Mouse (Mus musculus): Measurements from ENCODE around the gene Vipr2.
A peak's percentile ranks its signal among the peaks of the same experiment; 100 is the strongest.

The Vipr2 gene

DNA sequence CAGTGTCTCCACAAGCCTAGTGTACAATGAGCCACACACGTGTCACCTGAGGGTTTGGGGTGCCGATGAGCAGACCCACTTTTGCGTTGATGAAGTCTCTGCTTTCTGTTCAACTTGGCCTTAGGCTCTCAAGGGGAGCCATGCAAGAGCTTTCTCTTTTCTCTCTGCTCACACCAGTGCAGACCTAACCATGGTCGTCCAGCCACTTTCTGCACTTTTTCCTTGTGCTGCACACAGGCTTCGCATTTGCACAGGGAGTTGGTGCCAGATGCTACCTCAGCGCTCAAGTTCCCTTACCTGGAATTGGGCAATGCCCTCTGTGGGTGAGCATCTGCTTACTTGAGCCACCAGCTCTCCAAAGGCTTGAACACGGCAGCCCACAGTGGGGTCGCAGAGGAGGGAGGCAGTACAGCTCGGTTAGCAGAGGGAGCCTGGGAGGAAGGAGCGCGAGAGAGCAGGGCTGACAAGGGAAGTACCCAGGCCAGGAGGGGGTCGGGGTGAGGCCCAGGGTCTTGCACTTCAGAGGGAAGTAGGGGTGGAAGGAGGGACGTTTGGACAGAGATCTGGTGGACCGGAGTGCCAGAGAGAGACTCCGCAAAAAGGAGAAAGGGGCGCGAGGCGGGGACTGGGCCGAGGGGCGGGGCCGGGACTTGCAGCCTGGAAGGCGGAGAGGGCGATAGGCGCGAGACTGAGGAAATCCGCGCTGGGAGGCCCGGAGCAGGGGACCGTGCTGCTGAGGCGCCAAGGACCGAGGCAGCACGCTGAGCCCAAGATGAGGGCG is at the start of gene Vipr2:
Vipr2 (plus strand) TSS at position 653 of the 781 bp plus-strand sequence.
- peak; percentile 54 for DNase-seq

DNA sequence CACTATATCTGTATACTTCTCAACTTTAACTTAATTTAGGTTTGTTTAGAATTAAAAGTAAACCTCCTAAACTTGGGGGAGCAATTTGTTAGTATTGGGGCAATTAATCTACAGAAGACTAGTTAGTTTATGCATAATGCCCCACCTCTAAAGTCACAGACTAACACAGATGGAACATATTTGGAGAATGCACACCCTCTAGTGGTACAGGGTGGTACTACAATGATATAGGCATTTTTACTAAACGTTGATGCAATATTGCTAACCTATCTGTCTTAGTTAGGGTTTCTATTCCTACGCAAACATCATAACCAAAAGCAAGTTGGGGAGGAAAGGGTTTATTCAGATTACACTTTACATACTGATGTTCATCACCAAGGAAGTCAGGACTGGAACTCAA is 49.4 kb upstream of the Vipr2 start:
- DNase-seq, result no peak

- no peak for DNase-seq
Observed at GRCm38 (mm10) chr12:116035346-116035745, 42.2 kb upstream of the Vipr2 start.

DNA sequence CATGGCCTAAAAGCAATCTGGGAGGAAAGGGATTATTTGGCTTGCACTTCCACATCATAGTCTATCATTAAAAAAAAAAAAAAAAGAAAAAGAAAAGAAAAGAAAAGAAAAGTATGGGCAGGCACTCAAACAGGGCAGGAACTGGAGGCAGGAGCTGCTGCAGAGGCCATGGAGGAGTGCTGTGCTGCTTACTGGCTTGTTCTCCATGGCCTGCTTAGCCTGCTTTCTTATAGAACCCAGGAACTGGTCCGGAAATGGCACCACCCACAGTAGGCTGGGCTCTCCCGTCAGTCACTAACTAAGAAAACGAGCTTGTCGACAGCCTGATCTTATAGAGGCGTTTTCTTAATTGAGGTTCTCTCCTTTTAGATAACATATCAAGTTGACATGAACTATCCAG is 32.7 kb upstream of the Vipr2 start:
- DNase-seq, result no peak

- DNase-seq, result peak; percentile 97
Observed at GRCm38 (mm10) chr12:116047440-116048377, 29.8 kb upstream of the Vipr2 start, which contains the start of gene Zfp386. Gene Zfp386, plus strand, starts transcription at chr12:116047724.

DNA sequence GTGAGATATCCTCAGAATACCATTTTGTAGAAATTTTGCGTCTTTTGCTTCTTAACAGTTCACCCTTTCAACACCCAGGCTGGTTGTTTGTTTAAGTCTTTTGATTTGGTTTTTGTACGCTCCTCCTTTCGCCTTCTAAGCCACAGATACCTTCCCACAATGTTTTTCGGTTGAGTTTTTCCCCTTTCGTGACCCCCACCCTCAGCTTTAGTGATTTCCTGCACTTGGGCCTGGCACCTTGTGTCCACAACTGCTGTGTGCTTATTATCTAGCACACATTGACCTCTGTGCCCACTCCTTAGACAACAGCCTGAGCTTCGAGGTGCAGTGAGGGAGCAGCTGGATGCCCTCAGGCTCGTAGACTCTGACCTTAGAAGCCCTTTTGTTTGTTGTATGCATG is 28.8 kb upstream of the Vipr2 start:
- no peak for DNase-seq

- DNase-seq, result no peak
Observed at GRCm38 (mm10) chr12:116049236-116049635, 28.3 kb upstream of the Vipr2 start.

DNA sequence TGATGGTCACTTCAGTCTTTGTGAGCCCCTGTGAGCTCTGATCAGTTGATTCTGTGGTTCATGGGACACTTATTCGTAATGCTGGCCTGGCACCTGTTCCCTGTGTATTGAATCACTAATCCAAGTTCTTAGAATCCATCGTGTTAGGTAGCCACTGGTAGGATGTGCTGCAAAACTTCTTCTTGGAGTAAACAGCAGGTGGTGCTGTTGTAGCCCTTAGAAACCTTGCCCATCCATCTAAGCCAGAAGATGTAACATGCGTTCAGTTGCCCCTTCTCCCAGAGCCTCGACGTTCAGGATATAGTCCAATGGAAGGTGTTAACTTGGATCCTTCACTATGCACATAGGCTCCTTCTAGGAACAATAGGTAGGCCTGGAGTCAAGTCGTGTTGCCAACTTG is 27.8 kb upstream of the Vipr2 start:
- no peak for DNase-seq

- no peak for DNase-seq
Observed at GRCm38 (mm10) chr12:116054342-116054741, 23.2 kb upstream of the Vipr2 start.

- no peak for DNase-seq
Observed at GRCm38 (mm10) chr12:116056112-116056511, 21.4 kb upstream of the Vipr2 start.

DNA sequence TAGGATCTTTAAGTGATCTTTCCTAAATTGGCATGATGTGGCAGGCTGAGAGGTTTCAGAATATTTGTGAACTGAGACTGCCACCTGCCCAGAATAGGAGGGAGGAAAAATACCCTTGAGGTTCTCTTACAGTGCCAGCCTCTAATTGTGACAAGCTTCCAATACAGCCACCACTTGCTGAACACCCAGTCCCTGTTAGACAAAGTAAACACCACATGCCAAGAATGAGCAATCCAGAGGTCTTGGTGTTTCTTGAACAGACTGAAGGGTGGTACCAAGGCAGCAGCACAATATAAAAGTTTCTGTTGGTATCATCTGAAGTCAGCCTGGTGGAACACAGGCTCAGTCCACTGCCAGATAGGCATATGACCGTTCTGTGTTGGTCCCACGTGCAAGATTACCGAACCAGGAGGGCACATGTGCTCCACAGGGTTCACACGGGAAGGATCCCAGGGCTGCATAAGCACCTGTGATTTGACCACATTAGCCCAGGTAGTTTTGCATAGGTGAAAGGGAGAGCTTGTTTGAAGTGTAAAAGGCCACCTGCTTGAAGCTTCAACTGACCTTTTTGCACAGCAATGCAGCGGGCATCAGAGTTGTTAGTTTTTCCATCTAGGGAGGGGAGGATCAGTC is 15.8 kb upstream of the Vipr2 start:
- no peak for DNase-seq

GRCm38 (mm10) chr12:116062194-116062583 is 15.3 kb upstream of the Vipr2 start:
- no peak for DNase-seq

- no peak for DNase-seq
Observed at GRCm38 (mm10) chr12:116063020-116063419, 14.5 kb upstream of the Vipr2 start.

DNA sequence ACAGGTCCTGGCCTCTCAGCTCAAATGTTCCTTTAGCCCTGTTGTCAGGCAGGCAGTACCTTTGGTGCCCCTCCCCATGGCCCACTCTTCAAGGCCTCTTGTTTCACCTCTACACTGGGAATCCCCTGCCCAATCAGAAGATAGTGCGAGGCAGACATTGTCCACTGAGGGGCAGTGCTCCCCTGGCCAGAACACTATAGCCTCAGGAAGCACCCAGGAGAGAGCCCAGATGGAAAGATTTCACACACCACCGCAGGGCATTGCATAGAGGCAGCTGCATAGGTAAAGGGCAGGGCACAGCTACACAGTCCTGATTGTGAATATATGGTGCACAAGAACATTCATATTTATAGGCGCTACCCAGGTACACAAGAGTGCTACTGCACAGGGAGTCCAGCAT is 6.5 kb upstream of the Vipr2 start:
- DNase-seq, result peak; percentile 62

DNA sequence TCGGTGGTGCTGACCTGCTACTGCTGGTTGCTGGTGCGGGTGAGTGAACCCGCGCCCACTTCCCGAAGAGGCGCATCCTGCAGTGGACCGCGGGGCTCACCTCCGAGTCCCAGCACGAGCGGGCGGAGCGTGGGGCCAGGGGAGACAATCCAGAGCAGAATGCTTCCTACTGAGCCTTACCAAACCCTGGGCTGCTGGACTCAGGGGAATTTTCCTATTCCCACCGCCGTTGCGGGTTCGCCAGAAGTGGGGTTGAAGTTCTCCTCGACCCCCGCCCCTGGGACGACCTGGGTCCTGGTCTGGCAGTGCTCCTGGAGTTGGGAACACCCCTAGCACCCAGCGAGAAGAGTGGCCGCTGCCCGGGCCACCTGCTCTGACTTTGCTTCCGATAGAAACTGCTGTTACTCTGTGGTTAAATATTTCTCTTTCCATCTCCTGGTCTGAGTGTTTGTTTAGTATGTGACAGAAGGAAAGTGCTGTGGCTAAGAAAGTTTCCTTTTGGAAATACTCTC is 385 bp downstream of the Vipr2 start:
- no peak for DNase-seq

- DNase-seq, result no peak
Observed at GRCm38 (mm10) chr12:116083125-116083524, 5.6 kb downstream of the Vipr2 start.

DNA sequence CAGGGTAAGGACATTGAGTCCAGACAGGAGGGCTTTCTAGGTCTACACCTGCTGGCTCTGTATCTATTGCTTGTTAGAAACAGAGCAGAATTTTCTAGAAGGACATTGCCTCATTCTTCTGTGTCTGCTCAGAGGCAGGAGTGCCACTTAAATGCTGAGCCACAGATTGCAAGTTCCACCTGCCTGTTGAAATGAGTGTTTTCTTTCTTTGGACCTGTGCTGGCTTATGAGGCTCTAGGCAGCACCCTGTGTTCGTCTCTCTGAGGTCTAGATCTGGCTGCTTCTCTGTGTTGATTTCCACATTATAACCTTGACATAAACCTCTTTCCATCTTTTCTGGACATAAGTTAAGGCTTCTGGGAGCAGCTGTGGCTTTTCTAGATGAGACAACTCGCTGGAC is 6.8 kb downstream of the Vipr2 start:
- DNase-seq, result no peak

DNA sequence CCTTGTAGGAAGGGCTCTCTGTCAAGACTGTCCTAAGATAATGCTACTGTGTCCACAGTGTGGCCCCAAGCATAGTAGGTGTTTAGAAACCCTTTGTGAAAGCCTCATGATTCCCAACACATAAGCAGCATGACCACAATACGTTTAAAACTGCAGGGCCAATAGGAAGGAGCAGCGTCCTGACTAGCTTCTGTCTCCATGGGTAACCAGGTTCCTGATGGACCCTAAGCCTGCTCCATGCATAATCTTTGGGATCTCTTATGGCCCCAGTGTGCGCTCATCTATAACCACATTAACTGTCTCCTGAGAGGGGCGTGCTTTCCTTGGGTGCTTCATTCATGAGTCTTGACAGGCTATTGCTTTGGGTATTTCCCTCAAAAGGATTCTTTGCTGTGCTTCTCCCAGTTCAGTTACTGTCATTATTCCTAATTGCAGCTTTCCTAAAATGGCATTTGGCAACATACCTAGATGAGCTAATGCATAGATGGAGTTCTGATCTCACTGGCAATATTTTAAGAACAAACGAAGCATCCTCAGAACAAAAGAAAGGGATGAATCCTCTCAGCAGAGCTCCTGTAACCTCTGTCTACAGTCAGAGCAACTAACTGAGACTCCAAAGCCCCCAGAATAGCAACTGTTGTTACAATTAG is 9.6 kb downstream of the Vipr2 start:
- DNase-seq, result no peak

- peak; percentile 52 for DNase-seq
Observed at GRCm38 (mm10) chr12:116089836-116090235, 12.3 kb downstream of the Vipr2 start.

DNA sequence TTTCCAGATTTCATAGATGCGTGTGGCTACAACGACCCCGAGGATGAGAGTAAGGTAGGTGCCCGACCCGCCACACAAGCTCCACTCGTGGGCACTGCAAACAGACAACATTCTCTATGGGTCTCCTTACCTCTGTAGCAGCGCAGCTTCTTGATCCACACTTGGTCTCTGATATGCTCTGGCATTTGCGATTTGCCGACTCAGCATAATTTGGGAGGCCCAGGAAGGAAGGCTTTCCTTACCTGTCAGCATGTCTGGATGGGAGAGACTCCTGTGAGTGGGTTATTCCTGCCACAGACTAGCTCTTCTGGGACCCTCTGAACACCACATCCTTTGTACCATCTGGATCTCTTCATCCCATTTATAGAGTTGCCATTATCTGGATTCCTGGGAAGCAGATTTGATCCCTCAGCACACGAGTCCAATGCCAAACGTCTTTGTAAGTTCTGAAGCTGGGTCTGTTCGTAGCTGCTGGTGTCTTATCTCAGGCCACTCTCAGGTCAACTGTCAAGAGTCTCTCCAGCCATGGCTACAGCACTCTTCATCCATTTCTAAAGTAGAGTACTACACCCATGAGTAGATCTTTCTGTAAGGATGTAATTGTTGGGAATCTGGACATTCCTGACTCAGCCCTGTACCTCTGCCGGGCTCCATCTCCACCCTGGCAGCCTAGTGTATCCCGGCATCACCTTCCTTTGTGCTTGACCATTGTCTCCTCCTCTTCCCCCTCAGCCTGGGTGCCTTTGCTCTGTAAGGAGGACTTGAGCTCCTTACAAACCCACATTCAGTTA is 17.4 kb downstream of the Vipr2 start:
- DNase-seq, result no peak

GRCm38 (mm10) chr12:116096361-116096904 is 18.9 kb downstream of the Vipr2 start:
- DNase-seq, result no peak
